Mouse (Mus musculus): ENCODE measurements at regions not wholly inside any gene's neighbourhood (a gene's known extent, or its start where the extent isn't known, plus 50 kb on each side); places are given as distances from the start of the nearest gene placed in this dataset.

GRCm38 (mm10) chr10:9334245-9334845 lies 340.7 kb downstream of the Samd5 start:
- TF ChIP-seq TCF12 (IDR thresholded peaks at IDR 0.05; ENCODE audit: insufficient read depth, poor library complexity, severe bottlenecking) (no peak), POLR2A (IDR thresholded peaks at IDR 0.05; ENCODE audit: insufficient read length, low read depth) (no peak), E2F4 (IDR thresholded peaks at IDR 0.05; ENCODE audit: insufficient read depth) (no peak), USF1 (IDR thresholded peaks at IDR 0.05; ENCODE audit: low read depth) (no peak), SRF (IDR thresholded peaks at IDR 0.05; ENCODE audit: control insufficient read depth, insufficient read length, low read depth) (no peak), POLR2AphosphoS2 (IDR thresholded peaks at IDR 0.05; ENCODE audit: insufficient read length, low read depth) (no peak), CEBPB (IDR thresholded peaks at IDR 0.05; ENCODE audit: insufficient read depth, poor library complexity, severe bottlenecking) (no peak), MYOG (IDR thresholded peaks at IDR 0.05; ENCODE audit: control insufficient read depth in 1 of 3, insufficient read depth in 1 of 3, insufficient read length in 2 of 3, low read depth in 2 of 3) (no peak), MYOD1 (IDR thresholded peaks at IDR 0.05; ENCODE audit: control insufficient read depth in 1 of 3, insufficient read length in 2 of 3, low read depth in 2 of 3) (no peak), MAX (IDR thresholded peaks at IDR 0.05; ENCODE audit: low read depth) (no peak)
